Mouse (Mus musculus) layer of hippocampus, adult 11-12 months (tissue): ENCODE results near the gene Zfp219.

ENCODE experiments used
- DNase-seq: peaks from one replicate; pipeline ENCODE4 v3.0.0; 2022; ENCODE audit warnings: low spot score

Zfp219 gene

GRCm38 (mm10) chr14:51997483-51997882, 23.1 kb downstream of the Zfp219 start:
- no peak for DNase-seq

DNA sequence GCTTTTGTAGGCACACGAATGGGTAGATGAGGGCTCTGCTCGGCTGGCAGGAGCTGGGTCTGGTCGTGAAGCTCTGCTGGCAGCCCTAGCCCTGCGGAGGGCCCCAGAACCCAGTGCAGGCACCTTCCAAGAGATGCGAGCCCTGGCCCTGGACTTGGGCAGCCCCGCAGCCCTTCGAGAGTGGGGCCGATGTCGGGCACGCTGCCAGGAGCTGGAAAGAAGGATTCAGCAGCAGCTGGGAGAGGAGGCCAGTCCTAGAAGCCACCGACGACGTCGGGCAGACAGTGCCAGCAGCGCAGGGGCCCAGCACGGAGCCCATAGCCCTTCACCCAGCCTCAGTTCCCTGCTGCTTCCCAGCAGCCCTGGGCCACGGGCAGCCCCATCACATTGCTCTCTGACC, 23.7 kb downstream of the Zfp219 start:
- DNase-seq: no peak

- no peak for DNase-seq
Observed at GRCm38 (mm10) chr14:51996231-51996841, 24.2 kb downstream of the Zfp219 start.

- DNase-seq: no peak
Observed at GRCm38 (mm10) chr14:51995219-51995871, 25.2 kb downstream of the Zfp219 start.

DNA sequence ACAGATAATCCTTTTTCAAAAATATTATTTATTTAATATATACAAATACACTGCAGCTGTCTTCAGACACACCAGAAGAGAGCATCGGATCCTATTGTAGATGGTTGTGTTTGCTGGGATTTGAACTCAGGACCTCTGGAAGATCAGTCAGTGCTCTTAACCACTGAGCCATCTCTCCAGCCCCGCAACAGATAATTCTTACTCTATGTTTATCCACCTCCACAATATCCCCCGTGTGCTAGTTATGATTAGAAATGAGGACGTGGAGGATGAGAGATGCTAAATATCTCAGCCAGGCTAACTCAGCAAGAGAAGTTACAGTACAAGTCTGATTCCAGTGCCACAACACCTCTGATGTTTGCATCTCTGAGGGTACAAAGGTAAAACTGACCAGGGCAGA, 26.1 kb downstream of the Zfp219 start:
- DNase-seq: no peak

GRCm38 (mm10) chr14:51989461-51989970, 31.0 kb downstream of the Zfp219 start:
- no peak for DNase-seq

DNA sequence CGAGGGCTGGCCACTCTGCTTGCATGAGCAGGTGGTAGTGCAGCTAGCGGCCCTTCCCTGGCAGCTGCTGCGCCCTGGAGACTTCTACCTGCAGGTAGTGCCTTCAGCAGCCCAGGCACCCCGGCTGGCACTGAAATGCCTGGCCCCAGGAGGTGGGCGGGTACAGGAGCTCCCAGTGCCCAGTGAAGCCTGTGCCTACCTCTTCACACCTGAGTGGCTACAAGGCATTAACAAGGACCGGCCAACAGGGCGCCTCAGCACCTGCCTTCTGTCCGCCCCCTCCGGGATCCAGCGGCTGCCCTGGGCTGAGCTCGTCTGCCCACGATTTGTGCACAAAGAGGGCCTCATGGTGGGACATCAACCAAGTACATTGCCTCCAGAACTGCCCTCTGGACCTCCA, 31.8 kb downstream of the Zfp219 start:
- DNase-seq: no peak

- DNase-seq: no peak
Observed at GRCm38 (mm10) chr14:51987177-51987576, 33.4 kb downstream of the Zfp219 start.

DNA sequence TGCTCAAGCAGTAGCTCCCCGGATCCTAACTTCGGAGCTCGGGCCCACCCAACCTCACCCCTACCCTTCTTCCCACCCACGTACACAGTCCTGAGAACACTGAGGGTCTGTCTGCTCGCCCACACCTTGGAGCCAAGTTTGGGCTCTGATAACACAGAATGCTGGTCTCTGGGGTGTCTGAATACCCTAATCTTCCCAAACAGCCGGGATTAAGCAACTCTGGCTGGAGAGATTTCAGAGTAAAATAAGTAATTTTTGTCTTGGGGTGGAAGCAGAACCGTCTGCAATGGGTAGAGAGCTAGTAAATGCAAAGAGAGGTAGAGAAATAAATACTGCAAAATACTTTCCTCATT, 34.4 kb downstream of the Zfp219 start:
- no peak for DNase-seq

GRCm38 (mm10) chr14:51985301-51986152, 35.0 kb downstream of the Zfp219 start:
- peak; percentile 67 for DNase-seq

DNA sequence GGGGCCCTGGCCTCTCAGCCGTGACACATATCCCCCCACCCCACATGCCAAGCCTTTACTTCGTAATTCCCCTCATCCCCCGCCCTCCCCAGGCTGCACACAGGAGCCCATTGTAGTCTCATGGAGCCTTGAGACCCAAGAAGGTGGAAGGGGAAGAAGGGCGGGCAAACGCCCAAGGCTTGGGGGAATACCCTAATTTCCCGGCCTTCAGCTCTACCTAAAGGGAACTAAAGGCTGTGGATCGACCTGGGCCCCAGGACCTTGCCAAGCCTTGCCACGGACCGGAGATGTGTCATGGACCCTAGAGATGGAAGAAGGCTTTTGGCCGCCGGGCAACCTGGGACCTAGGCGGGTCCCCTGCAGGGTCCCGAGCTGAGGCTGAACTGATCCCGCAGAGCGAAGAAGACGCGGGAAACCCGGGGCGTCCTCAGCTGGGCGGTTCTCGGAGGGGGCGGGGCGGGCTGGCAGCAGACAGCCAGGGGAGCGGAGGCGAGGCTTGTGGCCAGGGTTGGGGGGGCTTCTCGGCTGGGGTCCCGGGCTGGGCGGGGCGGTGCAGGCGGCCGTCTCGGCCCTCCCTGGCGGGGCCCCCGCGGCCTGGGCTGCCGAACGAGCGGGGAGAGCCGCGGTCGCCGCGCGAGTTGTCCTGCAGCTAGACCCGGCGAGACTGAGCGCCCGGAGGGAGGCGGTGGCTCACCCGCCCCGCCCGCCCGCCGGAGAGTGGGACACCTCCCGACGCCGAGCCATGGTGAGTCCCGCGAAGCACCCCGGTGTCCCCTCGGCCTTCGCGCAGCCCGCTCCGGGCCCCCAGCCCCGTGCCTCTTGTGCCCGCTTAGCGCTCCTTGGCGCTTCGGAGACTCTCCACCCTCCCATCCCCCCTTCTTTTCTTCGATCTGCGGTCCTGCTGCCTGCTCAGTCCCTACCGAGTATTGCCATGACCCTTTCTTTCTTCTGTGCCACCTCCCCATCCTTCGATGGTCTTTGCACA, 36.0 kb downstream of the Zfp219 start, which contains the start of gene Arhgef40:
Arhgef40 (plus strand) TSS at position 473 of the 985 bp plus-strand sequence.
- DNase-seq: no peak

DNA sequence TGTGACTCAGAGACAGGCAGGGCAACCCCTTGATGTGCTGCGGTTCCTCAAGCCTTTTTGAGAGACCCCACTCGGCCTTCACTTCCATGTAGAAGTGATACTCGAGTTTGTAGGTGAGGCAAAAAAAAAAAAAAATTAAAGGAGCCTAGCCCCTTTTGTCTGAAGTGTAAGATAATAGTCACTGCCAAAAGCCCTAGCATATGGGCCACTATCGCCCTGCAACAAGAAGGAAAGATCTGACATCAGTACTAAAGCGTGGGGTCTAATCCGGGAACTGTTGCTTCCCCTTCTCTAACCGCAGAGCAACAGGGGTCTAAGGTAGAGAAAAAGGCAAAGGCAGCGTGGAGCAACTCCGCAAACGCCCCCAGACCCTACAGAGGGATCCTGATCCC, 36.7 kb downstream of the Zfp219 start:
- no peak for DNase-seq

GRCm38 (mm10) chr14:51983251-51983650, 37.3 kb downstream of the Zfp219 start:
- DNase-seq: no peak

GRCm38 (mm10) chr14:51979252-51979651, 41.3 kb downstream of the Zfp219 start:
- no peak for DNase-seq

DNA sequence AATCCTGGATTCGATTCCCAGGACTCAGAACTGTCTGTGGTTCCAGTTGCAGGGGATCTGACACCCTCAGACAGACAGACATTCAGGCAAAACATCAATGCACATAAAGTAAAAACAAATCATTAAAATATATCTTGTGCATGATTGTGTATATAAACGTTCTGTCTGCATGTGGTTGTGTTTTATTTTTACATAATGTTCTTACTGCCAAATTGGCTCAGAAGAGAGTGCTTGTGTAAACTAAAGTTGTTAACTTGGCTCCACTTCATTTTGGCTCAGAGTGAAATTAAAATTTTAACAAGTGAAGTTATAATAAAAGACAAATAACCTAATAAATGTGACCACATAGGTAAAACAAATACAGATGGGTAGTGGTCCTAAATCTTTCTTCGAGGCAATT, 53.1 kb downstream of the Zfp219 start:
- no peak for DNase-seq

GRCm38 (mm10) chr14:51960316-51960715, 60.2 kb downstream of the Zfp219 start:
- no peak for DNase-seq
